Mouse (Mus musculus): Measurements from ENCODE around the gene Zfp319. TPM values are rescaled to one million over a fixed set of nuclear protein-coding genes. Genes with fewer than 3 reads are reported as not detected.
A peak's percentile ranks its signal among the peaks of the same experiment; 100 is the strongest.

The Zfp319 gene
- polyA plus RNA-seq, 1 experiment from 2014 or later = 2.2 TPM

- WGBS (ENCODE audit: insufficient replicate concordance) = 32% methylated on average over 8 of the region's 8 CpGs
- Histone ChIP-seq H3K9ac (no peak overlapping the region), H3K27ac (no peak overlapping the region), H3K36me3 (peaks cover 21% of the 10 kb centered on the region), H3K9me3 (replicated peaks) (no peaks in the 10 kb centered on the region), H3K4me3 (no peak overlapping the region), H3K4me2 (no peak overlapping the region), H3K27me3 (replicated peaks) (peaks cover 40% of the 10 kb centered on the region), H3K4me1 (peaks cover 5% of the 10 kb centered on the region; the same call in 1 of the 2 replicates)
- no peak for ATAC-seq
Measured at GRCm38 (mm10) chr8:95346643-95347545, 15.1 kb upstream of the Zfp319 start.

- no peak for ATAC-seq
- H3K9me3 ChIP-seq (replicated peaks) = no peaks in the 10 kb centered on the region
- H3K4me2 ChIP-seq = no peak overlapping the region
- WGBS (ENCODE audit: insufficient replicate concordance) = 62% methylated on average over 6 of the region's 6 CpGs
- no peak overlapping the region for H3K9ac ChIP-seq
- peaks cover 19% of the 10 kb centered on the region for H3K27me3 ChIP-seq (replicated peaks)
- peaks cover 38% of the 10 kb centered on the region for H3K36me3 ChIP-seq
- H3K4me3 ChIP-seq = no peak overlapping the region
- no peaks in the 10 kb centered on the region for H3K4me1 ChIP-seq
- no peak overlapping the region for H3K27ac ChIP-seq
Measured at GRCm38 (mm10) chr8:95344668-95345067, 12.9 kb upstream of the Zfp319 start.

GRCm38 (mm10) chr8:95341721-95342120 is 10.0 kb upstream of the Zfp319 start:
- no peak for ATAC-seq
- H3K4me2 ChIP-seq = no peak overlapping the region
- H3K9me3 ChIP-seq (replicated peaks) = no peaks in the 10 kb centered on the region
- H3K9ac ChIP-seq = no peak overlapping the region
- H3K27me3 ChIP-seq (replicated peaks) = no peaks in the 10 kb centered on the region
- H3K4me1 ChIP-seq = no peaks in the 10 kb centered on the region
- H3K4me3 ChIP-seq = no peak overlapping the region
- H3K36me3 ChIP-seq = peaks cover 49% of the 10 kb centered on the region
- 71% methylated on average over 5 of the region's 5 CpGs for WGBS (ENCODE audit: insufficient replicate concordance)
- H3K27ac ChIP-seq = no peak overlapping the region

- H3K4me2 ChIP-seq = no peak overlapping the region
- no peak for ATAC-seq
- H3K36me3 ChIP-seq = peaks cover 44% of the 10 kb centered on the region
Measured at GRCm38 (mm10) chr8:95336363-95336762, 4.6 kb upstream of the Zfp319 start.

GRCm38 (mm10) chr8:95335706-95336105 is 4.0 kb upstream of the Zfp319 start:
- H3K4me3 ChIP-seq = no peak overlapping the region
- WGBS (ENCODE audit: insufficient replicate concordance) = 56% methylated on average over 1 of the region's 1 CpGs
- no peak overlapping the region for H3K4me2 ChIP-seq
- no peaks in the 10 kb centered on the region for H3K27me3 ChIP-seq (replicated peaks)
- H3K27ac ChIP-seq = no peak overlapping the region
- H3K36me3 ChIP-seq = peaks cover 38% of the 10 kb centered on the region
- no peak overlapping the region for H3K9ac ChIP-seq
- ATAC-seq = no peak
- H3K4me1 ChIP-seq = peaks cover 22% of the 10 kb centered on the region
- H3K9me3 ChIP-seq (replicated peaks) = no peaks in the 10 kb centered on the region

More at GRCm38 (mm10) chr8:95336363-95336762, 4.6 kb upstream of the Zfp319 start:
- Histone ChIP-seq H3K9me3 (replicated peaks) (no peaks in the 10 kb centered on the region), H3K4me3 (no peak overlapping the region), H3K27me3 (replicated peaks) (no peaks in the 10 kb centered on the region), H3K4me1 (peaks cover 16% of the 10 kb centered on the region), H3K9ac (no peak overlapping the region), H3K27ac (no peak overlapping the region)

GRCm38 (mm10) chr8:95332437-95333199 is 868 bp upstream of the Zfp319 start:
- no peaks in the 10 kb centered on the region for H3K9me3 ChIP-seq (replicated peaks)
- no peaks in the 10 kb centered on the region for H3K27me3 ChIP-seq (replicated peaks)
- H3K27ac ChIP-seq = peak overlapping the region; percentile 97
- ATAC-seq = no peak
- H3K4me2 ChIP-seq = peak overlapping the region; percentile 97
- H3K4me3 ChIP-seq = peak overlapping the region; percentile 72
- H3K4me1 ChIP-seq = peaks cover 33% of the 10 kb centered on the region
- H3K36me3 ChIP-seq = peaks cover 43% of the 10 kb centered on the region
- 27% methylated on average over 21 of the region's 21 CpGs for WGBS (ENCODE audit: insufficient replicate concordance)
- H3K9ac ChIP-seq = peak overlapping the region; percentile 74

GRCm38 (mm10) chr8:95331156-95331719 is 512 bp downstream of the Zfp319 start:
- Histone ChIP-seq H3K27ac (peak overlapping the region; percentile 97), H3K4me2 (peak overlapping the region; percentile 97), H3K4me3 (peak overlapping the region; percentile 72), H3K9ac (peak overlapping the region; percentile 74), H3K27me3 (replicated peaks) (no peaks in the 10 kb centered on the region), H3K9me3 (replicated peaks) (no peaks in the 10 kb centered on the region), H3K36me3 (peaks cover 54% of the 10 kb centered on the region), H3K4me1 (peaks cover 33% of the 10 kb centered on the region)
- 1% methylated on average over 38 of the region's 38 CpGs for WGBS (ENCODE audit: insufficient replicate concordance)
- ATAC-seq = peak; percentile 40

- no peaks in the 10 kb centered on the region for H3K9me3 ChIP-seq (replicated peaks)
- 19% methylated on average over 1 of the region's 1 CpGs for WGBS (ENCODE audit: insufficient replicate concordance)
- no peak for ATAC-seq
- no peak overlapping the region for H3K27ac ChIP-seq
- peaks cover 33% of the 10 kb centered on the region for H3K4me1 ChIP-seq
- H3K36me3 ChIP-seq = peaks cover 61% of the 10 kb centered on the region
- H3K9ac ChIP-seq = peak overlapping the region; percentile 74; the same call in 1 of the 2 replicates
- peak overlapping the region; percentile 97 for H3K4me2 ChIP-seq
- H3K4me3 ChIP-seq = peak overlapping the region; percentile 72
- no peaks in the 10 kb centered on the region for H3K27me3 ChIP-seq (replicated peaks)
Measured at GRCm38 (mm10) chr8:95330367-95330766, 1.4 kb downstream of the Zfp319 start.

- no peaks in the 10 kb centered on the region for H3K9me3 ChIP-seq (replicated peaks)
- no peak overlapping the region for H3K9ac ChIP-seq
- H3K36me3 ChIP-seq = peaks cover 51% of the 10 kb centered on the region
- WGBS (ENCODE audit: insufficient replicate concordance) = 89% methylated on average over 44 of the region's 46 CpGs
- peaks cover 7% of the 10 kb centered on the region; the same call in 1 of the 2 replicates for H3K27me3 ChIP-seq (replicated peaks)
- ATAC-seq = no peak
- peaks cover 28% of the 10 kb centered on the region for H3K4me1 ChIP-seq
- no peak overlapping the region for H3K27ac ChIP-seq
- H3K4me2 ChIP-seq = no peak overlapping the region
- no peak overlapping the region for H3K4me3 ChIP-seq
Measured at GRCm38 (mm10) chr8:95327866-95328465, 3.8 kb downstream of the Zfp319 start.

GRCm38 (mm10) chr8:95326822-95327221 is 4.9 kb downstream of the Zfp319 start:
- Histone ChIP-seq H3K27ac (no peak overlapping the region), H3K4me1 (peaks cover 18% of the 10 kb centered on the region), H3K36me3 (peaks cover 51% of the 10 kb centered on the region), H3K27me3 (replicated peaks) (peaks cover 15% of the 10 kb centered on the region), H3K4me2 (no peak overlapping the region), H3K4me3 (no peak overlapping the region), H3K9me3 (replicated peaks) (no peaks in the 10 kb centered on the region), H3K9ac (no peak overlapping the region)
- ATAC-seq = no peak
- WGBS (ENCODE audit: insufficient replicate concordance) = 78% methylated on average over 5 of the region's 5 CpGs

GRCm38 (mm10) chr8:95324646-95325045 is 7.1 kb downstream of the Zfp319 start:
- WGBS (ENCODE audit: insufficient replicate concordance) = 65% methylated on average over 5 of the region's 5 CpGs
- Histone ChIP-seq H3K27ac (no peak overlapping the region), H3K9ac (no peak overlapping the region), H3K4me1 (peaks cover 13% of the 10 kb centered on the region), H3K4me3 (no peak overlapping the region), H3K27me3 (replicated peaks) (peaks cover 37% of the 10 kb centered on the region), H3K9me3 (replicated peaks) (no peaks in the 10 kb centered on the region), H3K4me2 (no peak overlapping the region), H3K36me3 (peaks cover 48% of the 10 kb centered on the region)
- ATAC-seq = no peak
